Mouse (Mus musculus) ES-E14 (cell line): ENCODE results near the gene Clic1.

ENCODE experiments used
- HCFC1 ChIP-seq: IDR thresholded peaks from 2 replicates; pipeline ENCODE4 v1.6.1; 2012; ENCODE audit warnings: low read length, inconsistent platforms, borderline replicate concordance; ENCODE audit not compliant: insufficient read depth
- ZC3H11A ChIP-seq: IDR thresholded peaks from 2 replicates; pipeline ENCODE4 v1.6.1; 2012; ENCODE audit warnings: low read depth, mild to moderate bottlenecking, inconsistent platforms, low read length, borderline replicate concordance
- ZNF384 ChIP-seq: IDR thresholded peaks from 2 replicates; pipeline ENCODE4 v1.6.1; 2012; ENCODE audit warnings: low read depth, low read length, inconsistent platforms

GRCm38 (mm10) chr17:35029691-35030532 lies 19.9 kb upstream of the Clic1 start:
- TF ChIP-seq HCFC1 (no peak), ZC3H11A (no peak), ZNF384 (no peak)
